Mouse (Mus musculus) G1E (cell line): Measurements from ENCODE around the gene Wwp2.

Source experiments
- CTCF ChIP-seq: IDR thresholded peaks from 2 replicates; pipeline ENCODE4 v1.5.1; 2012; ENCODE audit warnings: low read depth, low read length, inconsistent platforms, mixed read lengths
- GATA1 ChIP-seq: IDR thresholded peaks from 2 replicates; pipeline ENCODE4 v1.6.1; 2012; ENCODE audit warnings: borderline replicate concordance, low read length, inconsistent platforms, mixed read lengths
- TAL1 ChIP-seq: conservative IDR thresholded peaks from 2 replicates; pipeline ENCODE4 v1.6.1; 2012; ENCODE audit warnings: low read depth, low read length, inconsistent platforms, mixed read lengths

DNA sequence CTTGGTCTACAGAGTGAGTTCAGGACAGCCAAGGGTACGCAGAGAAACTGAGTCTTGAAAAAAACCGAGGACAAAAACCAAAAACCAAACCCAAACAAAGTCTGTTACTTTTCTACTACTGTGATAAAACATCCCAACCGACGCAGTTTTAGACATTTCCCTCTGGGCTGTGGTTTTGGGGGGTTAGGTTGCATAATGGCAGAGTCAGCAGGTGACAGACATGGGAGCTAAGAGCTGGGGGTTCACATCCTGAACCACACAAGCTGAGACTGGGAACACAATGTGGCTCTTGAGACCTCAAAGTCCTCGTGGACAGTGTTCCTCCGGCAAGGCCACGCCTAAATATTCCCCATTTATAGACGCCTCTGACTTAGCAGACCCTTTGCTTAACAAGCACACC lies 142.0 kb downstream of the Wwp2 start:
- TF ChIP-seq GATA1 (no peak), CTCF (no peak), TAL1 (no peak)
